Mouse (Mus musculus): ENCODE measurements at regions not wholly inside any gene's neighbourhood (a gene's known extent, or its start where the extent isn't known, plus 50 kb on each side); places are given as distances from the start of the nearest gene placed in this dataset.

- no peaks in the 10 kb centered on the region for H3K4me1 ChIP-seq
- H3K9me3 ChIP-seq = no peaks in the 10 kb centered on the region
- WGBS = 85% methylated on average over 4 of the region's 4 CpGs
- H3K4me3 ChIP-seq = no peak overlapping the region
- no peaks in the 10 kb centered on the region for H3K36me3 ChIP-seq
- no peaks in the 10 kb centered on the region for H3K27me3 ChIP-seq (ENCODE audit: insufficient read depth, poor library complexity, severe bottlenecking)
- DNase-seq (ENCODE audit: low spot score) = no peak
- H3K27ac ChIP-seq = no peak overlapping the region
These were observed 145.1 kb downstream of the Pcdh10 start for GRCm38 (mm10) chr3:45523281-45523680.

- H3K27me3 ChIP-seq (ENCODE audit: insufficient read depth, poor library complexity, severe bottlenecking) = no peaks in the 10 kb centered on the region
- H3K36me3 ChIP-seq = no peaks in the 10 kb centered on the region
- WGBS = 74% methylated on average over 3 of the region's 3 CpGs
- H3K4me3 ChIP-seq = no peak overlapping the region
- H3K9me3 ChIP-seq = no peaks in the 10 kb centered on the region
- H3K27ac ChIP-seq = no peak overlapping the region
- no peak for DNase-seq (ENCODE audit: low spot score)
- H3K4me1 ChIP-seq = no peaks in the 10 kb centered on the region
These were observed 168.9 kb downstream of the Pcdh10 start for GRCm38 (mm10) chr3:45547091-45547490.

- 30% methylated on average over 1 of the region's 1 CpGs for WGBS
- no peak for DNase-seq (ENCODE audit: low spot score)
- Histone ChIP-seq H3K4me1 (no peaks in the 10 kb centered on the region), H3K4me3 (no peak overlapping the region), H3K9me3 (no peaks in the 10 kb centered on the region), H3K27me3 (ENCODE audit: insufficient read depth, poor library complexity, severe bottlenecking) (no peaks in the 10 kb centered on the region), H3K27ac (no peak overlapping the region), H3K36me3 (no peaks in the 10 kb centered on the region)
These were observed 177.5 kb downstream of the Pcdh10 start for GRCm38 (mm10) chr3:45555736-45556135.

GRCm38 (mm10) chr3:45572995-45573394 is 194.8 kb downstream of the Pcdh10 start:
- no peaks in the 10 kb centered on the region for H3K27me3 ChIP-seq (ENCODE audit: insufficient read depth, poor library complexity, severe bottlenecking)
- no peak overlapping the region for H3K27ac ChIP-seq
- no peaks in the 10 kb centered on the region for H3K4me1 ChIP-seq
- no peaks in the 10 kb centered on the region for H3K36me3 ChIP-seq
- WGBS = 77% methylated on average over 1 of the region's 1 CpGs
- no peaks in the 10 kb centered on the region for H3K9me3 ChIP-seq
- no peak overlapping the region for H3K4me3 ChIP-seq
- DNase-seq (ENCODE audit: low spot score) = no peak

GRCm38 (mm10) chr3:45577035-45577434 is 198.8 kb downstream of the Pcdh10 start:
- 76% methylated on average over 1 of the region's 1 CpGs for WGBS
- Histone ChIP-seq H3K27me3 (ENCODE audit: insufficient read depth, poor library complexity, severe bottlenecking) (no peaks in the 10 kb centered on the region), H3K9me3 (no peaks in the 10 kb centered on the region), H3K27ac (no peak overlapping the region), H3K36me3 (no peaks in the 10 kb centered on the region), H3K4me1 (no peaks in the 10 kb centered on the region), H3K4me3 (no peak overlapping the region)
- DNase-seq (ENCODE audit: low spot score) = no peak

GRCm38 (mm10) chr3:45593561-45593960 is 215.4 kb downstream of the Pcdh10 start:
- 35% methylated on average over 1 of the region's 1 CpGs for WGBS
- Histone ChIP-seq H3K4me1 (no peaks in the 10 kb centered on the region), H3K4me3 (no peak overlapping the region), H3K27ac (no peak overlapping the region), H3K9me3 (no peaks in the 10 kb centered on the region), H3K36me3 (no peaks in the 10 kb centered on the region), H3K27me3 (ENCODE audit: insufficient read depth, poor library complexity, severe bottlenecking) (no peaks in the 10 kb centered on the region)
- no peak for DNase-seq (ENCODE audit: low spot score)

- Histone ChIP-seq H3K9me3 (no peaks in the 10 kb centered on the region), H3K4me1 (no peaks in the 10 kb centered on the region), H3K27me3 (ENCODE audit: insufficient read depth, poor library complexity, severe bottlenecking) (no peaks in the 10 kb centered on the region), H3K36me3 (no peaks in the 10 kb centered on the region), H3K4me3 (no peak overlapping the region), H3K27ac (no peak overlapping the region)
- DNase-seq (ENCODE audit: low spot score) = no peak
- WGBS = 64% methylated on average over 2 of the region's 2 CpGs
These were observed 224.1 kb downstream of the Pcdh10 start for GRCm38 (mm10) chr3:45602278-45602677.

GRCm38 (mm10) chr3:45603151-45603550 is 225.0 kb downstream of the Pcdh10 start:
- whole genome bisulfite sequencing = 85% methylated on average over 5 of the region's 5 CpGs
- DNase-seq (ENCODE audit: low spot score) = no peak
- H3K27ac ChIP-seq = no peak overlapping the region
- H3K9me3 ChIP-seq = no peaks in the 10 kb centered on the region
- no peaks in the 10 kb centered on the region for H3K4me1 ChIP-seq
- H3K36me3 ChIP-seq = no peaks in the 10 kb centered on the region
- H3K4me3 ChIP-seq = no peak overlapping the region
- H3K27me3 ChIP-seq (ENCODE audit: insufficient read depth, poor library complexity, severe bottlenecking) = no peaks in the 10 kb centered on the region

- H3K27ac ChIP-seq = no peak overlapping the region
These were observed 242.5 kb downstream of the Pcdh10 start for GRCm38 (mm10) chr3:45620729-45621128.

GRCm38 (mm10) chr3:45645856-45646450 is 267.8 kb downstream of the Pcdh10 start:
- Histone ChIP-seq H3K4me3 (no peak overlapping the region), H3K27me3 (ENCODE audit: insufficient read depth, poor library complexity, severe bottlenecking) (no peaks in the 10 kb centered on the region), H3K9me3 (no peaks in the 10 kb centered on the region), H3K4me1 (no peaks in the 10 kb centered on the region), H3K36me3 (no peaks in the 10 kb centered on the region), H3K27ac (no peak overlapping the region)
- WGBS = 87% methylated on average over 6 of the region's 6 CpGs
- DNase-seq (ENCODE audit: low spot score) = no peak

More at GRCm38 (mm10) chr3:45620729-45621128, 242.5 kb downstream of the Pcdh10 start:
- Histone ChIP-seq H3K9me3 (no peaks in the 10 kb centered on the region), H3K27me3 (ENCODE audit: insufficient read depth, poor library complexity, severe bottlenecking) (no peaks in the 10 kb centered on the region), H3K4me3 (no peak overlapping the region), H3K36me3 (no peaks in the 10 kb centered on the region), H3K4me1 (no peaks in the 10 kb centered on the region)
- DNase-seq (ENCODE audit: low spot score) = no peak

GRCm38 (mm10) chr3:45649361-45649760 is 271.2 kb downstream of the Pcdh10 start:
- Histone ChIP-seq H3K36me3 (no peaks in the 10 kb centered on the region), H3K27ac (no peak overlapping the region), H3K4me1 (no peaks in the 10 kb centered on the region), H3K4me3 (no peak overlapping the region), H3K9me3 (no peaks in the 10 kb centered on the region), H3K27me3 (ENCODE audit: insufficient read depth, poor library complexity, severe bottlenecking) (no peaks in the 10 kb centered on the region)
- DNase-seq (ENCODE audit: low spot score) = no peak

- H3K27ac ChIP-seq = no peak overlapping the region
- H3K4me3 ChIP-seq = no peak overlapping the region
- 83% methylated on average over 5 of the region's 5 CpGs for WGBS
- no peak for DNase-seq (ENCODE audit: low spot score)
- H3K9me3 ChIP-seq = no peaks in the 10 kb centered on the region
- H3K4me1 ChIP-seq = no peaks in the 10 kb centered on the region
- no peaks in the 10 kb centered on the region for H3K27me3 ChIP-seq (ENCODE audit: insufficient read depth, poor library complexity, severe bottlenecking)
- no peaks in the 10 kb centered on the region for H3K36me3 ChIP-seq
These were observed 278.8 kb downstream of the Pcdh10 start for GRCm38 (mm10) chr3:45657023-45657422.

- 72% methylated on average over 2 of the region's 2 CpGs for WGBS
- Histone ChIP-seq H3K27me3 (ENCODE audit: insufficient read depth, poor library complexity, severe bottlenecking) (no peaks in the 10 kb centered on the region), H3K4me1 (no peaks in the 10 kb centered on the region)
These were observed 280.0 kb downstream of the Pcdh10 start for GRCm38 (mm10) chr3:45658093-45658776.

GRCm38 (mm10) chr3:45659052-45659451 is 280.9 kb downstream of the Pcdh10 start:
- WGBS = 87% methylated on average over 1 of the region's 1 CpGs
- no peak for DNase-seq (ENCODE audit: low spot score)

More at GRCm38 (mm10) chr3:45658093-45658776, 280.0 kb downstream of the Pcdh10 start:
- Histone ChIP-seq H3K36me3 (no peaks in the 10 kb centered on the region), H3K27ac (no peak overlapping the region), H3K4me3 (no peak overlapping the region), H3K9me3 (no peaks in the 10 kb centered on the region)
- no peak for DNase-seq (ENCODE audit: low spot score)

More at GRCm38 (mm10) chr3:45659052-45659451, 280.9 kb downstream of the Pcdh10 start:
- Histone ChIP-seq H3K27me3 (ENCODE audit: insufficient read depth, poor library complexity, severe bottlenecking) (no peaks in the 10 kb centered on the region), H3K4me3 (no peak overlapping the region), H3K4me1 (no peaks in the 10 kb centered on the region), H3K36me3 (no peaks in the 10 kb centered on the region), H3K9me3 (no peaks in the 10 kb centered on the region), H3K27ac (no peak overlapping the region)
